Mouse (Mus musculus) cerebellum, adult 2 months (tissue): ENCODE data around the gene Umad1. TPM values are rescaled to one million over a fixed set of nuclear protein-coding genes. Genes with fewer than 3 reads are reported as not detected.

Source experiments
- DNase-seq, 2 experiments: peaks; one replicate each; pipeline ENCODE4 v3.0.0; 2021
- H3K27ac ChIP-seq: fragments of 200-500 bp; 2 replicates; pipeline ENCODE4 v1.5.1; 2012; ENCODE audit warnings: low read length, control low read depth, inconsistent platforms; ENCODE audit not compliant: insufficient read depth
- H3K27me3 ChIP-seq: fragments of 200-500 bp; 2 replicates; pipeline ENCODE4 v1.6.1; 2012; ENCODE audit warnings: inconsistent platforms, mild to moderate bottlenecking, low read length, moderate library complexity; ENCODE audit not compliant: control insufficient read depth, insufficient read depth
- H3K4me1 ChIP-seq: fragments of 200-500 bp; 2 replicates; pipeline ENCODE4 v1.6.1; 2011; ENCODE audit warnings: low read length; ENCODE audit not compliant: control insufficient read depth, insufficient read depth
- H3K4me3 ChIP-seq: fragments of 200-500 bp; replicated peaks from 2 replicates; pipeline ENCODE3; 2011; ENCODE audit warnings: mild to moderate bottlenecking, low read depth, low read length, control low read depth; ENCODE audit not compliant: insufficient read depth
- CTCF ChIP-seq: fragments of 200-500 bp; IDR thresholded peaks from 2 replicates; pipeline ENCODE4 v1.5.1; 2011; ENCODE audit warnings: low read depth, mild to moderate bottlenecking, control low read depth, low read length, moderate library complexity, borderline replicate concordance; ENCODE audit not compliant: insufficient read depth
- POLR2A ChIP-seq: fragments of 200-500 bp; IDR thresholded peaks from 2 replicates; pipeline ENCODE4 v1.6.1; 2011; ENCODE audit warnings: low read length, control low read depth, borderline replicate concordance; ENCODE audit not compliant: insufficient read depth
- WGBS: fragments of 180-500 bp; shearing (Covaris S2); methylation state at CpG from one replicate; pipeline ENCODE4 v1.1.7; 2018; 5-methylcytosine and 5-hydroxymethylcytosine counted together
- polyA plus RNA-seq: library from polyadenylated mRNA; depleted of rRNA; stranded (reverse); fragments of >200 nt; gene quantifications from 2 replicates; pipeline ENCODE4 v1.2.3, GENCODE M21; 2012

Umad1 gene
- polyA plus RNA-seq, 1 experiment: 30.8 TPM

GRCm38 (mm10) chr6:8430610-8431234 is 171.6 kb downstream of the Umad1 start:
- Histone ChIP-seq H3K27me3 (no peaks in the 10 kb centered on the region), H3K4me3 (no peak overlapping the region), H3K4me1 (peaks cover 3% of the 10 kb centered on the region; the same call in 1 of the 2 replicates), H3K27ac (no peak overlapping the region)
- TF ChIP-seq POLR2A (no peak), CTCF (no peak)
- WGBS: 92% methylated on average over 9 of the region's 9 CpGs
- no peak for DNase-seq

GRCm38 (mm10) chr6:8433179-8433578 is 174.1 kb downstream of the Umad1 start:
- no peak for DNase-seq
- H3K4me3 ChIP-seq: no peak overlapping the region
- no peak overlapping the region for H3K27ac ChIP-seq
- H3K4me1 ChIP-seq: no peaks in the 10 kb centered on the region
- no peaks in the 10 kb centered on the region for H3K27me3 ChIP-seq
- TF ChIP-seq POLR2A (no peak), CTCF (no peak)
- 81% methylated on average over 9 of the region's 9 CpGs for WGBS

GRCm38 (mm10) chr6:8437937-8438336 is 178.8 kb downstream of the Umad1 start:
- H3K4me3 ChIP-seq: no peak overlapping the region
- no peaks in the 10 kb centered on the region for H3K27me3 ChIP-seq
- no peak overlapping the region for H3K27ac ChIP-seq
- H3K4me1 ChIP-seq: no peaks in the 10 kb centered on the region
- WGBS: 98% methylated on average over 3 of the region's 3 CpGs
- no peak for DNase-seq
- TF ChIP-seq POLR2A: no peak
- TF ChIP-seq CTCF: no peak

GRCm38 (mm10) chr6:8441814-8442213 is 182.7 kb downstream of the Umad1 start:
- TF ChIP-seq CTCF (no peak), POLR2A (no peak)
- Histone ChIP-seq H3K27me3 (no peaks in the 10 kb centered on the region), H3K4me3 (no peak overlapping the region), H3K27ac (no peak overlapping the region), H3K4me1 (no peaks in the 10 kb centered on the region)
- 87% methylated on average over 3 of the region's 3 CpGs for WGBS
- DNase-seq: no peak

DNA sequence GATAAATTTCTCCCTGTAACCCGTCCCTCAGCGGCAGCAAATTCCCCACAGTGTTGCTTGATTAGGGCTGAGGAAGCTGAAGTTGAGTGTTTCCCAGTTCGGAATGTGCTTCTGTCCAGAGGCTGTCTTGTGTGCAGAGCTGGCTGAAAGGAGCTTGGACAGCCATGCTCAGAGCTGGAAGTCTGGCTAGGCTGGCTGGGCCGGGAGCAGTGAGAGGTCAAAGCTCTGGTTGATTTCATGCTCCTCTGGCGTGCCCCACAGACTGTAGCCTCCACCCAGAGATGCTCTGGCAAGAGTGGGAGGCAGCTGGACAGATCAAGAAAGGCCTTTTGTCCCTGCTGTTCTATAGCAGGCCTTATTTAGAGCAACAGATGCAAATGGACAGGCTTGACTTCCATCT is 187.7 kb downstream of the Umad1 start:
- H3K27ac ChIP-seq: no peak overlapping the region

DNA sequence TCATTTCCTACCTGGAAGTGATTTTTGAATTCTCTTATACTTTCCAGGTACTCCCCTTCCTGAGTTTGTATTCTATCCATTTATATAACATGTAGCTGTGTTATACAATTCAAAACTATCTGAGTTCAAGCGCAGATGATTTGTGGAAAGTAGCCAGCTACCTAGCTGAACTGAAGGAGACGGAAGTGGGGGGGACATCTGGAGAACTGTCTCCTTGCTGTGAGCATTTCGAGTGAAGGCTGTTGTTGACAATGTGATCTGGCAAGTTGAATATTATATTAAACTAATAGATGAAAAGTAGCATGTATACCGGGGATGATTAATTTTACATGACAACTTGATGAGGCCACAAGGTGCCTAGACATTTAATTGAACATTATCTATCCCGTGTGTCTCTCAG is 196.5 kb downstream of the Umad1 start:
- Histone ChIP-seq H3K4me1 (no peaks in the 10 kb centered on the region), H3K4me3 (no peak overlapping the region), H3K27ac (no peak overlapping the region), H3K27me3 (no peaks in the 10 kb centered on the region)
- DNase-seq: peak in 1 of 2 experiments; percentile 17
- WGBS: 23% methylated on average over 5 of the region's 5 CpGs
- TF ChIP-seq CTCF: no peak
- no peak for TF ChIP-seq POLR2A

More for the DNA sequence above, 187.7 kb downstream of the Umad1 start:
- H3K4me3 ChIP-seq: no peak overlapping the region
- peak in 1 of 2 experiments; percentile 24 for DNase-seq
- WGBS: 48% methylated on average over 5 of the region's 5 CpGs
- TF ChIP-seq POLR2A (no peak), CTCF (no peak)
- H3K4me1 ChIP-seq: no peaks in the 10 kb centered on the region
- no peaks in the 10 kb centered on the region for H3K27me3 ChIP-seq

DNA sequence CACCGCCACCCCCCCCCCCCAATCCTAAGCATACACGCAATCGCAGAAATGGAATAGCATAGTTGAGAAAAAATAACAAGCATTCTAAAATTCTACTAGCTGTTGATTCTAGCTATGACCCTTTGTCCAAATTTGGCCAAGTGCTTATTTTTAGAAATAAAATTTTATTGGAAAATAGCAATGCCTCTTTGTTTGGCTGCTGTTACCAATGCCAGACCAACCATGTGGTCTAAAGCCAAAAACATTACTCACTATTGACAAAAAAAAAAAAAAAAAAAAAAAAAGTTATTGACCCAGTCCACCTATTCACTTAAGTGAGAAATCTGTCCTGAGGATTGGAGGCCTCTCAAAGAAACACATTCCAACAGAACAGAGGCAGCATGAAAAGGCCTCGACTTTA is 199.5 kb downstream of the Umad1 start:
- no peaks in the 10 kb centered on the region for H3K27me3 ChIP-seq
- no peaks in the 10 kb centered on the region for H3K4me1 ChIP-seq
- no peak overlapping the region for H3K4me3 ChIP-seq
- H3K27ac ChIP-seq: no peak overlapping the region
- DNase-seq: no peak
- 96% methylated on average over 4 of the region's 4 CpGs for WGBS
- TF ChIP-seq POLR2A (no peak), CTCF (no peak)

DNA sequence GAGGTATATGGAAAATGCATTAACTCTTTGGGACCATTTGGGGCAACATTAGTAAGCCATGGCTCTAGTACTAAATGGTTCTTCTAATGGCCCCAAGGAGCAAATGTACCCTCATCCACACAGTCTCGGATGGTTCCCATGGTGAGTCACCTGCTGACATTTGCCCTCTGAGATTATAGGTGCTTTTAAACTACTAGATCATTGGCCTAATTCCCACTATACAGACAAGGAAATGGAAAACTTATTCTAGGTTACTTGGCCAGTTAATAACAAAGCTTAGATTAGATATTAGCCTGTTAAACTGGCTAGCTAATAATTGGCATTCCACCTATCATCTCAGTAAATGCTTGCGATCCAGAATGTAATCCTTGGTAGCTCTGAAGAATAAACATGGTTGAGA is 203.4 kb downstream of the Umad1 start:
- no peaks in the 10 kb centered on the region for H3K4me1 ChIP-seq
- TF ChIP-seq CTCF (no peak), POLR2A (no peak)
- H3K27me3 ChIP-seq: no peaks in the 10 kb centered on the region
- 97% methylated on average over 2 of the region's 2 CpGs for WGBS
- H3K4me3 ChIP-seq: no peak overlapping the region
- no peak overlapping the region for H3K27ac ChIP-seq
- no peak for DNase-seq

DNA sequence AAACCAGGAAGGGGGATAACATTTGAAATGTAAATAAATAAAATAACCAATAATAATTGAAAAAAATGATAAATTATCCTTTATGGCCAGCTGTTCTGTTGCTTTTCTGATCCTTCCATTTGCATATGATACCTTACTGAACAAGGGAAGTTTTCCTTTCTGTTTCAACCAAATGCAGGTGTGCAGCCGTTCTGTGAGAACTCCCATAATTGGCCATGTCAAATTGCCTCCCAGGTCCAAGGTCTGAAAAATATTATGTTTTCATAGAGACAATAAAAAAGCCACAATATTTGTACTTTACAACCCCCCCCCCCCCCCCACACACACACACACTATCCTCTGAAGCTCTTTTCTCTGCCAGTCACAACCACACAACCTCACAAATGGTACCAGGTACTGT is 206.3 kb downstream of the Umad1 start:
- no peaks in the 10 kb centered on the region for H3K4me1 ChIP-seq
- 100% methylated on average over 1 of the region's 1 CpGs for WGBS
- no peak overlapping the region for H3K4me3 ChIP-seq
- no peak for TF ChIP-seq CTCF
- no peak for TF ChIP-seq POLR2A
- H3K27ac ChIP-seq: no peak overlapping the region
- no peak for DNase-seq
- no peaks in the 10 kb centered on the region for H3K27me3 ChIP-seq
